ENCODE assay signal across 7 mouse cellular contexts in the genomic region with DNA sequence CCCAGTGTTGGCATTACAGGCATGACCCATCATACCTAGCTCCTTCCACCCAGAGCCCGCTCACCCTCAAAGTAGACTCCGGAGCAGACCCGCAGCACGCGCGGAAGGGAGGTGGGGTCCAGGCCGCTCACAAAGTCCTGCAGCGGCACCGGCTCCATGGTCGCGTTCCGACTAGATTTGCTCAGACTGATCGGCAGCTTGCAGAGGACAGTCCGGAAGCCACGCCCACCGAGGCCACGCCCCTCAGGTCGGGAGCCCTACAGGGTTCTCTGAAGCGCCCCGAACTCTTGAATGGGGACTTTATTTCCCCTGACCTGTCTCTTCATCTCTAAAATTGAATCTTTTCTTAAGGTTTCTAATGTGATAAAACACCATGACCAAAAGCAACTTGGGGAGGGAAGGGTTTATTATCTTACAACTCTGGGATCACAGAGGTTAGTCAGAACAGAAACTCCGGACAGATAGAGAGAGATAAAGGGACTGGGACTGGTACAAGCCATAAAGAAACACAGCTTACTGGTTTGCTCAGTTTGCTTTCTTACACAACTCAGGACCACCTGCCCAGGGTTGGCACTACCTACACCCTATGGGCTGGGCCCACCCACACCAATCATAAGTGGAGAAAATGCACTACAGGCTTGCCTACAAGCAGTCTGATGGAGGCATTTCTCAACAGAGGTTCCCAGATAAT. TPM values are rescaled to one million over a fixed set of nuclear protein-coding genes. Genes with fewer than 3 reads are reported as not detected.
DNase-seq lines count a peak whose midpoint lies in the region; ATAC-seq and TF ChIP-seq lines count a peak whose summit lies in the region.

Gene Themis2, minus strand, starts transcription at position 192 of the 691 bp plus-strand sequence.

- H3K9ac ChIP-seq in hindbrain, embryonic 15.5 days: no peak within 1 kb of the TSS
- peak within 1 kb of the TSS; percentile 54 for H3K9ac ChIP-seq in limb, embryonic 13.5 days
- H3K9ac ChIP-seq in midbrain, embryonic 12.5 days (replicated peaks): no peak within 1 kb of the TSS

- H3K4me3 ChIP-seq in hindbrain, embryonic 15.5 days: peak within 1 kb of the TSS; percentile 28
- peak within 1 kb of the TSS; percentile 40 for H3K4me3 ChIP-seq in limb, embryonic 13.5 days
- H3K4me3 ChIP-seq in midbrain, embryonic 12.5 days: peak within 1 kb of the TSS; percentile 31
- peak within 1 kb of the TSS; percentile 90 for H3K4me3 ChIP-seq in spleen, adult 2 months (ENCODE audit: extremely low read depth, insufficient read depth, insufficient read length)

- 3% methylated on average over 21 of the region's 21 CpGs for WGBS in hindbrain, embryonic 15.5 days
- 2% methylated on average over 21 of the region's 21 CpGs for WGBS in limb, embryonic 13.5 days
- 4% methylated on average over 21 of the region's 21 CpGs for WGBS in midbrain, embryonic 12.5 days
- 2% methylated on average over 21 of the region's 21 CpGs for WGBS in spleen, adult 2 months

- H3K27me3 ChIP-seq in hindbrain, embryonic 15.5 days: peaks cover 21% of the 10 kb centered on the region
- H3K27me3 ChIP-seq in limb, embryonic 13.5 days: peaks cover 38% of the 10 kb centered on the region
- peaks cover 32% of the 10 kb centered on the region for H3K27me3 ChIP-seq in midbrain, embryonic 12.5 days
- no peaks in the 10 kb centered on the region for H3K27me3 ChIP-seq in spleen, adult 2 months (ENCODE audit: control insufficient read depth, insufficient read depth, low read length)

- no peaks in the 10 kb centered on the region for H3K36me3 ChIP-seq in hindbrain, embryonic 15.5 days
- no peaks in the 10 kb centered on the region for H3K36me3 ChIP-seq in limb, embryonic 13.5 days
- H3K36me3 ChIP-seq in midbrain, embryonic 12.5 days: no peaks in the 10 kb centered on the region
- peaks cover 8% of the 10 kb centered on the region for H3K36me3 ChIP-seq in spleen, adult 2 months (ENCODE audit: control insufficient read depth, insufficient read depth, low read length)

- TF ChIP-seq POLR2A in spleen, adult 2 months (IDR thresholded peaks at IDR 0.05; ENCODE audit: low read depth, low read length): peak; percentile 96

- H3K9me3 ChIP-seq in hindbrain, embryonic 15.5 days: no peaks in the 10 kb centered on the region
- H3K9me3 ChIP-seq in limb, embryonic 13.5 days: no peaks in the 10 kb centered on the region
- H3K9me3 ChIP-seq in midbrain, embryonic 12.5 days: no peaks in the 10 kb centered on the region

- ATAC-seq in hindbrain, embryonic 15.5 days (ENCODE audit: low FRiP score, low read depth): no peak
- ATAC-seq in limb, embryonic 13.5 days (ENCODE audit: low FRiP score, low read depth): no peak
- no peak for ATAC-seq in midbrain, embryonic 12.5 days (ENCODE audit: low FRiP score, low read depth)

- DNase-seq in WW6 (ENCODE audit: low read depth, low spot score): peak; percentile 59
- peak; percentile 74 for DNase-seq in c-Kit-positive CD71-positive TER-119-positive erythroid progenitor cells, embryonic 14.5 days (ENCODE audit: low spot score)
- DNase-seq in gastrocnemius, adult 8-10 months (ENCODE audit: low spot score in 2 of 2): peak; percentile 41 to 52
- DNase-seq in spleen, adult 2 months (ENCODE audit: low read depth in 1 of 2, low spot score in 2 of 2): peak; percentile 67 to 97

- TF ChIP-seq CTCF in spleen, adult 2 months (IDR thresholded peaks at IDR 0.05; ENCODE audit: extremely low read depth, insufficient read depth, insufficient read length, insufficient replicate concordance): no peak

- H3K4me2 ChIP-seq in hindbrain, embryonic 15.5 days: peak within 1 kb of the TSS; percentile 55
- H3K4me2 ChIP-seq in limb, embryonic 13.5 days (replicated peaks): peak within 1 kb of the TSS; percentile 63
- H3K4me2 ChIP-seq in midbrain, embryonic 12.5 days (replicated peaks): peak within 1 kb of the TSS; percentile 51

- H3K4me1 ChIP-seq in hindbrain, embryonic 15.5 days (replicated peaks): 0 out of 2 replicates have a peak, but pooled peaks cover 5% of the 10 kb centered on the region
- no peaks in the 10 kb centered on the region for H3K4me1 ChIP-seq in limb, embryonic 13.5 days
- peaks cover 8% of the 10 kb centered on the region for H3K4me1 ChIP-seq in midbrain, embryonic 12.5 days
- peaks cover 7% of the 10 kb centered on the region; the same call in 1 of the 2 replicates for H3K4me1 ChIP-seq in spleen, adult 2 months (ENCODE audit: control insufficient read depth, insufficient read depth, insufficient read length)

- H3K27ac ChIP-seq in hindbrain, embryonic 15.5 days (replicated peaks): no peak within 1 kb of the TSS
- no peak within 1 kb of the TSS for H3K27ac ChIP-seq in limb, embryonic 13.5 days
- no peak within 1 kb of the TSS for H3K27ac ChIP-seq in midbrain, embryonic 12.5 days (replicated peaks)
- peak within 1 kb of the TSS; percentile 85 for H3K27ac ChIP-seq in spleen, adult 2 months (ENCODE audit: insufficient read depth, low read length)

RNA-seq across cellular contexts. Expression of gene Themis2, which starts in this region (rescaled TPM):
- total RNA-seq in gastrocnemius, adult 8-10 months (2022): under 1 TPM; 0.41 to 0.58 (median 0.50) TPM
- polyA plus RNA-seq in hindbrain, embryonic 15.5 days (2015; fragmentation: Nextera tagmentation; extraction: Ambion mirVana): 0.41 and 1.1 TPM in 2 replicates
- polyA plus RNA-seq in limb, embryonic 13.5 days (2015; fragmentation: Nextera tagmentation; extraction: Ambion mirVana): 0.97 and 1.1 TPM in 2 replicates
- 1.1 and 1.3 TPM in 2 replicates for polyA plus RNA-seq in midbrain, embryonic 12.5 days (2016; fragmentation: Nextera tagmentation; extraction: Ambion mirVana)
- 55.0 and 68.8 TPM in 2 replicates for polyA plus RNA-seq in spleen, adult 2 months (2012; rRNA removed)

Comparison
In these comparisons a context has a peak if more than half of its experiments do, and no peak if none do; other contexts are left out.
1. RNA of gene Themis2 (polyA plus RNA-seq): 55.0 to 68.8 TPM in spleen, adult 2 months; 1.1 to 1.3 TPM in midbrain, embryonic 12.5 days, 0.97 to 1.1 TPM in limb, embryonic 13.5 days and 0.41 to 1.1 TPM in hindbrain, embryonic 15.5 days; every median in the first group is over 10 times any median in the second.
2. Peak in DNase-seq in gastrocnemius, adult 8-10 months; RNA of the gene not detected or under 1 TPM.
3. H3K4me3 ChIP-seq: peak in every context shown above with its lines; median percentile 90 in spleen, adult 2 months; 40 in limb, embryonic 13.5 days; 31 in midbrain, embryonic 12.5 days; 28 in hindbrain, embryonic 15.5 days.
4. Peak in every context shown above with its lines, with median percentiles within 50 percentile points of each other: DNase-seq and H3K4me2 ChIP-seq.